Mouse (Mus musculus) spleen, adult 18-20 months (tissue): Measurements from ENCODE around the gene Nfasc.

Experiments used
- DNase-seq, 2 experiments: peaks; one replicate each; pipeline ENCODE4 v3.0.0; 2022; ENCODE audit warnings: mixed read lengths in 2 of 2

Nfasc gene

GRCm38 (mm10) chr1:132727548-132727947, 14.0 kb downstream of the Nfasc start:
- no peak for DNase-seq

DNA sequence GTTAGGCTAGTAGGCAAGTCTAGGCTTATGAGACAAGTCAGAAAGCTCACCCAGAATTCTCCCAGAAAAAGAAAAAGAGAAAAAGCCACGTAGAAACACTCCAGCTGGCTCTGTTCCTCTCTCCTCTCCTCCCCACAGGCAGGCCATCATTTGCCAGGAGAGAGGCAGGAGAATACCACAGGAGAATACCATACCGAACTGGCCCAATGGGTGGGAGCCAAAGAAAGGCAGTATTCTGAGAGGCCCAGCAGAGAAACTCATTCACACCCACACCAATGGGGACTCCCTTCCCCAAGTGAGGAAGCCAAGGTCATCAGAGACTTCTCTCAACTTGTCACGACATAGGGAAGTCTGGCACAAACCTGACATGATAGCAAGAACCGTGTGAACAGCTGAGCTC, 19.2 kb downstream of the Nfasc start:
- DNase-seq: no peak

DNA sequence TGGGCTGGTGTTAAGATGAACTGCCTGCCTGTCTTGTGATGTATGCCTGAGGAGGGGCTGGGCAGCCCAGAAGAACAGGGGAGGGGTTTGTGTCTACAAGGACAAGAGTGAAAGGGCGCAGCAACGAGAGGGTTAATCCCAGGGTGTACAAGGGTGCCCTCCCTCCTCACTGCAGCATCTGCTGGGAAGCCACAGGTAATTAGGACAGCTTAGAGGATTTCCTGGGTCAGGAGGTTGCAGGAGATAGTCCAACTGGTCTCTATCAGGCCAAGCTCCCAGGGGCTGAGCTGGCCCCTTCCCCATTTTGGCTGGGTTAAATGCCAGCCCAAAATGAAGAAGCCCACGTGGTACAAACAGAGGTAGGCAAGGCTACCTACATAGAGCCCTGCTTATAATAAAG, 20.3 kb downstream of the Nfasc start:
- no peak for DNase-seq

DNA sequence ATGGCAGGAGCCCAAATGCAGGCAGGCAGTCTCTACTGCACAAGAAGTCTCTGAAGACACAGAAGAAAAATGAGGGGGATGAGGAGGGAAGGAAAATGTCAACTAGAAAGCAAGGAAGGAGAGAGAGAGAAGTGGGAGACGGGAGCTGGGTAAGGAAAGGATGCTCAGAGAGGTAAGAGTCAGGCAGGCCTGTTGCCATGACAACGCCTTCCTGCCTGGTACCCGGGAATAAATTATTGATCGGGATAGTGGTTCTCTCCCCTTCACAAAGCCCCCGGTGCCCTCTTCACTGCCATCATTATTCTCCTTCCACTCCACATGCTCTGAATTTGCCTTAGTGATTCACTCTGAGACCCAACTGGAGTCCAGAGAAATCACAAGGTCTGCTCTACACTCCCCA, 23.4 kb downstream of the Nfasc start:
- no peak for DNase-seq

DNA sequence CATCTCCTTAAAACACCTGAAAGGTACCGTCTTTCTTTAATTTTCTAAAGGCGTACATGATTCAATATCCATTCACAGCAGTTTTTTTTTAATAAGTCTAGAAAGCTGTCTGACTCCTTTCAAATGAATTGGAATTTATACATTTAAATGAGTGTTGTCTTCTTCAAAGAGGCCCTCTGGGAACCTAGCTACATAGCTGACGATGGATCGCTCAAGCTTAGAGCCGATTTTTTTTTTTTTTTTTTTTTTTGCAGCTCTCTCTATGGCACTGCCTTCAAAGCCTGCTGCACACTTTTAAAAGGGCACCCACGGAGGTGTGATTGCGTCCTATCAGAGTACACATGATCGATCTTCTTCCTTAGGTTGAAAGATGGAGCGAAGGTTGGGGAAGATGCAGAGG, 26.6 kb downstream of the Nfasc start:
- no peak for DNase-seq

GRCm38 (mm10) chr1:132709419-132709818, 32.2 kb downstream of the Nfasc start:
- DNase-seq: no peak

DNA sequence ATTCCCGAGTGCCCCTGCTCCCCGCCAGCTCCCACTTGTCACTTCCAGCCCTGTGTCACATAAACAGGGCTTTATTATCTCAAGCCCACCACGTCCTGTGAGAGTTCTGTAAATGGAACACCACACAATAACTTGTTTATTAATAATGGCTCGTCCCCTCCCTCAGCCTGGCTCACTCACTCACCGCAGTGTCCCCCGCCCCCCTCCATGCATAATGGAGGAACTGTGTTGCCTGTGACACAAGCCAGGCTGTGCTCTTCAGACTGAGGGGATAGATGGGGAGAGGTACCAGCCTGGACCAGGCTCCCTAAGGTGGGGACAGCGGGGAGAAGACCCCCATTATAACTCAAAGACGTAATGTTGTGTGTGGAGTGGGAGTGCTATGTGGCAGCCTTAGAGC, 34.3 kb downstream of the Nfasc start:
- no peak for DNase-seq

GRCm38 (mm10) chr1:132703467-132703866, 38.1 kb downstream of the Nfasc start:
- no peak for DNase-seq

GRCm38 (mm10) chr1:132696926-132697325, 44.7 kb downstream of the Nfasc start:
- DNase-seq: no peak

DNA sequence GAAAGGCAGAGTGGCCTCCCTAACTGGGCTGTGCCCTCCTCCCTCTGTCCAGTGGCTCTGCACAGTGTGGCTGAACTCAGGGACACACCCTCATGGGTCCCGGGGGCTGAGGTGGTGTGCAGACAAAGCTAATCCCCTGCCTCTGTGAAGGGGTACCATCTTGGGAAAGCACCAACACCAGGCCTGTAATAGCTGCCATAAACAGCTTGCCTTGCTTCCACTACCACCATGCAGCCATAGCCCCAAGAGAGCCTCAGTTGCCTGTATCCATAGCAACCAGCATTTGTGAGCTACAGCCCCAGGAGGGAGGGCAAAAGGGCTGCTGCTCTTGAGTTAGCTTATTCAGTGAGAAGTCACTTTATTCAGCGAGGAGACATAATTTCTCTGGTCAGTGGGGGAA, 45.4 kb downstream of the Nfasc start:
- DNase-seq: no peak

- DNase-seq: no peak
Observed at GRCm38 (mm10) chr1:132694007-132694406, 47.6 kb downstream of the Nfasc start.

GRCm38 (mm10) chr1:132689181-132689580, 52.4 kb downstream of the Nfasc start:
- no peak for DNase-seq

DNA sequence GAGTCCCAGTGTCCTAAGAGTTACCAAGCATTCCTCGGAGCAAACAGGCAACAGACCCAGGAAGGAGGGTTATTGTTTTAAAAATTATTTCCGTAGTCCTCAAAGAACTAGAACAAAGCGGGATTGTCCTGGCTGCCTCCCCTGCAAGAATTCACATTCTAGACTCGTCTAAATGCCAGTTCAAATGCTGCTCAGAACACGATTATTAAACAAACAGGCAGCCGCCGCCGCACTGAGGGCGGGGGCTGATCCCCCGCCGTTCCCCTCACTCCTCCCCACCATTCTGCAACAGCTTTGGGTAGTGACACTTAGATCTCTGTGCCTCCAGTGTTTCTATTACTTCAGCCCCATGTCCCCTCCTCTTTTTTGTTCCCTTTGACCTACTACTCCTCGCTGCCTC, 62.7 kb downstream of the Nfasc start:
- DNase-seq: no peak

- no peak for DNase-seq
Observed at GRCm38 (mm10) chr1:132678076-132678475, 63.5 kb downstream of the Nfasc start.

GRCm38 (mm10) chr1:132672704-132673103, 68.9 kb downstream of the Nfasc start:
- no peak for DNase-seq

DNA sequence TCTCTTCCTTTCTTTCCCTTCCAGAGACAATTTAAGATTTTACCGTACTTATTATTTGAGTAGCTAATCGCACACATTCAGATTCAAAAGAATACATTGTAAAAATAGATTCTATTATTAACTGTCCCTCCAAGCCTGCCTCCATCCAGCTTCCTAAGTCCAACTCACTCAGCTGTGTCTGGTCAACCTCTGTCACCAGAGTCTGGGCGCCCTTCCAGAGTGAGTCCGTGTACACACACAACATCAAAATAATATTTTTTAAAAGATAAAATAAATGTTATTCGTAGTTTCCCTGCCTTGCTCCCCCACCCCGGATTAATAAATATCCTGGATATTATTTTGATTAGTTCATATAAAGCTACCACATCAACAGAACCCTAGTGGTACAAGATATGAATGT, 72.4 kb downstream of the Nfasc start:
- DNase-seq: no peak

- DNase-seq: no peak
Observed at GRCm38 (mm10) chr1:132660354-132660753, 81.2 kb downstream of the Nfasc start.

- DNase-seq: no peak
Observed at GRCm38 (mm10) chr1:132659604-132660003, 82.0 kb downstream of the Nfasc start.

DNA sequence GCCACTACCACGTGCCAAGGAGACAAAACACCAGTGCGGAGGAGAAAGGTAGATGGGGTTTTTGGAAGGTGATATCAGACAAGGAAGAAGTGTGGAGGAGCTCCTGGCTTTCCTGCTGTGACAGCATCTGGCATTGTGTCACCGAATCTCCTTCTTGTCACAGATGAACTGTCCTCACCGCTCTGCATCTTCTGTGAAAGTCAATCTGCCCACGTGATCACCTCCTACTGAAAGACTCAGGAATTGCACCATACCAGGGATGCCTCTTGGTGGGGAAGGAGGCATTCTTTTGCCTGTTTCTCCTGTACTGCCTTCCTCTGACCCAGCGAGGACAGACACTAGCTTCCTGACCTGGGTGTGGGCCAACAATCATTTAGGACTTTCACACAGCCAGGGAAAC, 86.0 kb downstream of the Nfasc start:
- no peak for DNase-seq

GRCm38 (mm10) chr1:132654769-132655168, 86.8 kb downstream of the Nfasc start:
- DNase-seq: no peak

DNA sequence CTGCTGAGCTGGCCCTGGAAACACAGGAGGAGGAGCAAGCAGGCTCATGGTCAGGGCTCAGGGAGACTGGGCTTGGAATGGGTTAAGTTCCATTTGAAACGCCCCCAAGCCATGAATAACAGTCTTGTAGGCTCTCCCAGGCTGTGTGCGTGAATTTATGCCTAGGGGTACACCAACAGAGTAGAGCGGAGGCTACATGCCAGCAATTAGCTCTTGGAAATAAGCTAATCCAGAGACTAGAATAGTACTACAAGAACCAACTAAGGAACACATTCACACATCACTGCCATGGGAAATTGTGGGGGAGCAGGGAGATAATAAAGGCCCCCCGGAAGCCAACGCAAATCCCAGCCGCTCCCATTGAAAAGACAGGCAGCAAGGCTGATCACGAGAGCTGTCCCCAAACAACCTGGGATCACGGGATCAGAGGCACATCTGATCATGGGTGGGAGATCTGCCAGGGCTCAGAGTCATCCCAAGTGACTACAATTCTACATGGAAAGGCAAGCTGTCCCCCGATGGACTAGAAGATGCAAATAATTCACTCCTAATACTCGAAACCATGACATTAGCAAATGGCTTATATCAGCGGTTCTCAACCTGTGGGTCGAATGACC, 87.6 kb downstream of the Nfasc start:
- DNase-seq: no peak

DNA sequence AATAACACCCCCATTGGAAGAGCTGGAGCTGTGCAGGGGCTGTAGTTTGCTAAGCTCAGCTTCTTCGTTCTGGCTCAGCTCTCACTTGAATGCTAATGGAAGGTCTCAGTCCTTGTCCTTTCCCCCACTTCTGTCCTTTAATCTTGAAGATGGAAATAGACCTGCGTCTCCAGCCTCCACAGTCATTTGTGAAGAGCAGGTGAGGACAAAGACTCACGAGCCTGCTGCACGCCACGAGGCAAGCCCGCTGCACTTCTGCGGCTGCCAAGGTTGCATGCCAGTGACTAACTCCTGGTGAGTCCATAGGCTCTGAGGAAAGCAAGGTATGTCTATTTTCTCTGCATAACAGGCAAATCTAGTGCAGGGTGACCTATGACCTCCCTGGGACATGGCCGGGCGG, 88.4 kb downstream of the Nfasc start:
- DNase-seq: no peak

DNA sequence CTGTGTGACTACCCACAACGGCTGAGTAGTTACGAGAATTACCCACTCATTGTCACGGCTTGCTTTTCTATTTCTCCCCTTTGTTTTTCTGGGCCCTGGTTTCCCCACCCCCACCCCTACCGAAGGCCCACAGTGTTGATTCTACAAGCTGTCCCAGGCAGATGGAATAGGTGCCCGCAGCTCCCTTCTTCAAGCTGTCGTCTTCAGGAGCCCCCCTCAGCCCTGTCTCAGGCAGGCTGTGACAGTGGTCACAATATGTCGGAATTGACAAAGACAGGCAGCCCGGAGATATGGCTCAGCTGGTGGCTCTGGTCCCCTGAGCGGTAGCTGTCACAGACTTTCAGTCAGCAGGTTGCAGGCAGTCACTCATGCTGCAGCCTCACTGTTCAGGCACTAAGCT, 90.9 kb downstream of the Nfasc start:
- no peak for DNase-seq

- DNase-seq: no peak
Observed at GRCm38 (mm10) chr1:132647958-132648357, 93.6 kb downstream of the Nfasc start.

GRCm38 (mm10) chr1:132641049-132641795, 100.4 kb downstream of the Nfasc start:
- DNase-seq: no peak
